Mouse (Mus musculus): ENCODE data around the gene Cdkal1.

The Cdkal1 gene

GRCm38 (mm10) chr13:29679479-29680186, 175.8 kb downstream of the Cdkal1 start:
- peaks cover 13% of the 10 kb centered on the region for H3K36me3 ChIP-seq (ENCODE audit: insufficient read depth, low read length)
- H3K4me3 ChIP-seq (replicated peaks; ENCODE audit: low read length) = no peak overlapping the region
- H3K27me3 ChIP-seq (ENCODE audit: insufficient read depth, low read length) = no peaks in the 10 kb centered on the region
- peaks cover 6% of the 10 kb centered on the region for H3K9me3 ChIP-seq (ENCODE audit: low read length)
- no peaks in the 10 kb centered on the region for H3K4me1 ChIP-seq (replicated peaks; ENCODE audit: low read depth, low read length)
- TF ChIP-seq NANOG (IDR thresholded peaks at IDR 0.05; ENCODE audit: borderline replicate concordance, low read length) (no peak), POU5F1 (IDR thresholded peaks at IDR 0.05; ENCODE audit: borderline replicate concordance, low read length) (no peak)

DNA sequence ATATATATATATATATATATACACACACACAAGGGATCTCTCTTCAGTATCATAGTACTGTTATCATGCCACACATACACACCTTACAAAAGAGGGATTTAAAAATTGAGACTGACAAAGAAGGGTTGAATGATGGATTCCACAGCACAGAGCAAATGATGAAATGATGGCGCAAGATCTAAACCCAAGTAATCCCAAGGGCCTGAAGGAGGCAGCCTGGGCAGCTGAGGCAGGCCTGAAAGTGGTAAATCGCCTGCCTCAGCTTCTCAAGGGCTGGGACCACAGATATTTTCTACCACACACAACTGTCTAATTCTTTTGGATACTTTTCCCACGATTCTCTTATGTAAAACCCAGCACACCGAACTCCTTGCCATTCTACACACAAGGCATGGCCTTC, 177.9 kb downstream of the Cdkal1 start:
- Histone ChIP-seq H3K27me3 (ENCODE audit: insufficient read depth, low read length) (no peaks in the 10 kb centered on the region), H3K4me1 (replicated peaks; ENCODE audit: low read depth, low read length) (no peaks in the 10 kb centered on the region), H3K9me3 (ENCODE audit: low read length) (no peaks in the 10 kb centered on the region), H3K4me3 (replicated peaks; ENCODE audit: low read length) (no peak overlapping the region), H3K36me3 (ENCODE audit: insufficient read depth, low read length) (0 out of 2 replicates have a peak, but pooled peaks cover 6% of the 10 kb centered on the region)
- no peak for TF ChIP-seq CTCF (conservative IDR thresholded peaks at IDR 0.05; ENCODE audit: low read length)
- no peak for TF ChIP-seq POU5F1 (IDR thresholded peaks at IDR 0.05; ENCODE audit: borderline replicate concordance, low read length)
- TF ChIP-seq NANOG (IDR thresholded peaks at IDR 0.05; ENCODE audit: borderline replicate concordance, low read length) = no peak

DNA sequence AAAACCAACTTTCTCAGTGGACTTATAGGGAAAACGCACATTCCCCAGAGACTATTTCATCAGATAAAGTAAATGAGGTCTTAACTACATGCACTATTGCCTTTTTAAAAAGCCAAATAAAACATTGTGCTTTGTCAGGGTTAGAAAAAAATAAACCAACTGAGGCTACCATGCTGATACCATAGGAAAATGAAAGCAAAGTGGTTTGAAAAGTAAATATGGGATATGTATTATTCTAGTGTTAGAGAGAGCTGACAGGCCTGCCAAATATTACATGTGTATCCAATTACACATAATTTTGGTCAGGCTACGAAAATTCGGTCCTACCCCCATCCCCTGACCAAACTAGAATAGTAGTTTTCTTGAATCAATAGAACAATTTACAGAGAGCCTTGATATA, 184.8 kb downstream of the Cdkal1 start:
- no peaks in the 10 kb centered on the region for H3K9me3 ChIP-seq (ENCODE audit: low read length)
- no peaks in the 10 kb centered on the region for H3K27me3 ChIP-seq (ENCODE audit: insufficient read depth, low read length)
- no peak overlapping the region for H3K4me3 ChIP-seq (replicated peaks; ENCODE audit: low read length)
- H3K4me1 ChIP-seq (replicated peaks; ENCODE audit: low read depth, low read length) = no peaks in the 10 kb centered on the region
- no peak for TF ChIP-seq POU5F1 (IDR thresholded peaks at IDR 0.05; ENCODE audit: borderline replicate concordance, low read length)
- TF ChIP-seq CTCF (conservative IDR thresholded peaks at IDR 0.05; ENCODE audit: low read length) = no peak
- TF ChIP-seq NANOG (IDR thresholded peaks at IDR 0.05; ENCODE audit: borderline replicate concordance, low read length) = no peak
- no peaks in the 10 kb centered on the region for H3K36me3 ChIP-seq (ENCODE audit: insufficient read depth, low read length)

DNA sequence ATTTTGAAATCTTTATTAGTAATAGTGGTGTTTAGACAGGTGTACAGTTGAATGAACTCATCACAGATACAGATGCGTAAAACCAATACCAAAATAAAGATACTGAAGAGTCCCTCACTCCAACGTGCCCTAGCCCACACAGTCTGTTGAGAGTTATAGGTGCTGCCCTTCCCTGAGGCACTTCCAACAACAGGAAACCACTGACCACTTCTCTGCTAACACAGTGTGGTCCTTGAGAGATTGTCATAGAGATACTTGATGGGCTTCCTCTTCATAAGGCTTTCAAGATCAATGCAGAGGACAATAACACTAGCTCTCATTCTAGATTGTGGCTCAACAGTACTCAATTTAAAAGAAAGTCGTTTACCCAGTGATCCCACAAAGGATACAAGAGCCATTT, 191.6 kb downstream of the Cdkal1 start:
- Histone ChIP-seq H3K36me3 (ENCODE audit: insufficient read depth, low read length) (no peaks in the 10 kb centered on the region), H3K27me3 (ENCODE audit: insufficient read depth, low read length) (no peaks in the 10 kb centered on the region), H3K4me3 (replicated peaks; ENCODE audit: low read length) (no peak overlapping the region), H3K4me1 (replicated peaks; ENCODE audit: low read depth, low read length) (no peaks in the 10 kb centered on the region), H3K9me3 (ENCODE audit: low read length) (no peaks in the 10 kb centered on the region)
- TF ChIP-seq CTCF (conservative IDR thresholded peaks at IDR 0.05; ENCODE audit: low read length) (no peak), NANOG (IDR thresholded peaks at IDR 0.05; ENCODE audit: borderline replicate concordance, low read length) (no peak), POU5F1 (IDR thresholded peaks at IDR 0.05; ENCODE audit: borderline replicate concordance, low read length) (no peak)

- Histone ChIP-seq H3K9me3 (ENCODE audit: low read length) (no peaks in the 10 kb centered on the region), H3K4me1 (replicated peaks; ENCODE audit: low read depth, low read length) (no peaks in the 10 kb centered on the region), H3K4me3 (replicated peaks; ENCODE audit: low read length) (no peak overlapping the region), H3K36me3 (ENCODE audit: insufficient read depth, low read length) (no peaks in the 10 kb centered on the region), H3K27me3 (ENCODE audit: insufficient read depth, low read length) (no peaks in the 10 kb centered on the region)
- TF ChIP-seq CTCF (conservative IDR thresholded peaks at IDR 0.05; ENCODE audit: low read length) = no peak
- TF ChIP-seq NANOG (IDR thresholded peaks at IDR 0.05; ENCODE audit: borderline replicate concordance, low read length) = no peak
- TF ChIP-seq POU5F1 (IDR thresholded peaks at IDR 0.05; ENCODE audit: borderline replicate concordance, low read length) = no peak
These were observed 199.6 kb downstream of the Cdkal1 start for GRCm38 (mm10) chr13:29655841-29656365.

- Histone ChIP-seq H3K4me3 (replicated peaks; ENCODE audit: low read length) (no peak overlapping the region), H3K27me3 (ENCODE audit: insufficient read depth, low read length) (no peaks in the 10 kb centered on the region), H3K9me3 (ENCODE audit: low read length) (no peaks in the 10 kb centered on the region), H3K4me1 (replicated peaks; ENCODE audit: low read depth, low read length) (peaks cover 3% of the 10 kb centered on the region; the same call in 1 of the 2 replicates), H3K36me3 (ENCODE audit: insufficient read depth, low read length) (no peaks in the 10 kb centered on the region)
- no peak for TF ChIP-seq NANOG (IDR thresholded peaks at IDR 0.05; ENCODE audit: borderline replicate concordance, low read length)
- TF ChIP-seq CTCF (conservative IDR thresholded peaks at IDR 0.05; ENCODE audit: low read length) = no peak
- no peak for TF ChIP-seq POU5F1 (IDR thresholded peaks at IDR 0.05; ENCODE audit: borderline replicate concordance, low read length)
These were observed 202.1 kb downstream of the Cdkal1 start for GRCm38 (mm10) chr13:29653407-29653806.

DNA sequence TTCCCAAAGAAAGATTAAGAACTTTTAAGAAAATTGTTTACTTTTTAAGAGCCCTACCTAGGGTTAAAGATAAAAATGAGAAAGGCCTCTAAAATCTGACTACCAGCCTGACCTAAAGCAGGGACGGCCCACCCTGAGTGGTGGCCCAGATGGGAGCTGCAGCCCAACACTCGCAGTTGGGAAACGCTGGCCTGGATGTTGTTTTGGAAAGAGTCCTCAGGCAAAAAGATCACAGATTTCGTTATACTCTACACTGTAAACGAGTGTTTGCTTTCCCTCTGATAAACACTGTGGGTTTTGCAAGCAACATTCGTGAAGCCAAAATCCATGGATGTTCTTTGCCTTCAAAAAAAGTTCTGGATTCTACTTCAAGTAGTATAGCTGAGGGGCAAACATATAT, 202.7 kb downstream of the Cdkal1 start:
- TF ChIP-seq CTCF (conservative IDR thresholded peaks at IDR 0.05; ENCODE audit: low read length) (no peak), POU5F1 (IDR thresholded peaks at IDR 0.05; ENCODE audit: borderline replicate concordance, low read length) (no peak), NANOG (IDR thresholded peaks at IDR 0.05; ENCODE audit: borderline replicate concordance, low read length) (no peak)
- H3K36me3 ChIP-seq (ENCODE audit: insufficient read depth, low read length) = no peaks in the 10 kb centered on the region
- no peaks in the 10 kb centered on the region for H3K9me3 ChIP-seq (ENCODE audit: low read length)
- no peaks in the 10 kb centered on the region for H3K27me3 ChIP-seq (ENCODE audit: insufficient read depth, low read length)
- H3K4me1 ChIP-seq (replicated peaks; ENCODE audit: low read depth, low read length) = peaks cover 3% of the 10 kb centered on the region; the same call in 1 of the 2 replicates
- no peak overlapping the region for H3K4me3 ChIP-seq (replicated peaks; ENCODE audit: low read length)

DNA sequence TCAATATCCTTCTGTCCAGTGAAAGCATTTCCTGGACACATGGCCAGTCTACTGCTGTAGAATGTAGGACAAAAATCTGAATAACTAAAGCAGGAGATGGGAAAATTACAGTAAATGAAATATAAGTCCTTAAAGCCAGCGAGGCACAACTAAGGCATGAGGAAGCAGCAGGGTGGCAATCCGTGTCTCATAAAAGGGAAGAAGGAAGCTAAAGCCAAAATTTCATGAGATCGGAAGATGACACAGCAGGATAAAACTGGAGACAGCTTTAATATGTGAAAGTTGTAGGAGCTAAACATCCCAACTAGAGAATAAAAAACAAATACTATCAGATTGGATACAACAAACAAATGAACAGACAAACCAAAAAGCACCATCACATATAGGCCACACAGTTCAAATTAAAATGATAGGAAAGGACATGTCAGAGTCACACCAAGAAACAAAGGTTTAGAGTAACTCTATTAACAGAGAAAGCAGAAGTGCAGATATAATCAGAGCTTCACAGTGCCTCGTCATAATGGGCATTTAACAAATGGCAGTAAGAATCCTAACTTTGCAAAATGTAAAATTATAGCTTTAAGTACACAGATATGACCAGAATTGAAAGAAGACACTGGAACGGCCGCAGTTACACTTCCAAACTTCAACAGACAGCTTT, 204.8 kb downstream of the Cdkal1 start:
- TF ChIP-seq POU5F1 (IDR thresholded peaks at IDR 0.05; ENCODE audit: borderline replicate concordance, low read length) = no peak
- TF ChIP-seq CTCF (conservative IDR thresholded peaks at IDR 0.05; ENCODE audit: low read length) = no peak
- no peak for TF ChIP-seq NANOG (IDR thresholded peaks at IDR 0.05; ENCODE audit: borderline replicate concordance, low read length)
- peaks cover 3% of the 10 kb centered on the region; the same call in 1 of the 2 replicates for H3K4me1 ChIP-seq (replicated peaks; ENCODE audit: low read depth, low read length)
- no peaks in the 10 kb centered on the region for H3K36me3 ChIP-seq (ENCODE audit: insufficient read depth, low read length)
- H3K4me3 ChIP-seq (replicated peaks; ENCODE audit: low read length) = no peak overlapping the region
- H3K27me3 ChIP-seq (ENCODE audit: insufficient read depth, low read length) = no peaks in the 10 kb centered on the region
- no peaks in the 10 kb centered on the region for H3K9me3 ChIP-seq (ENCODE audit: low read length)

All from E14TG2a.4 (cell line).